Mouse (Mus musculus): ENCODE measurements around the gene Nfatc2. TPM values are rescaled to one million over a fixed set of nuclear protein-coding genes. Genes with fewer than 3 reads are reported as not detected.
A peak's percentile ranks its signal among the peaks of the same experiment; 100 is the strongest.

Gene Nfatc2
- polyA plus RNA-seq, 1 experiment from 2014 or later = 2.6 TPM

- H3K9me3 ChIP-seq (ENCODE audit: control insufficient read depth, low read length) = no peaks in the 10 kb centered on the region
- no peaks in the 10 kb centered on the region for H3K27me3 ChIP-seq (ENCODE audit: control insufficient read depth, insufficient read depth, low read length)
- H3K4me3 ChIP-seq (replicated peaks; ENCODE audit: low read depth, low read length) = no peak overlapping the region
- no peak overlapping the region for H3K27ac ChIP-seq (replicated peaks; ENCODE audit: low read depth, low read length)
- H3K4me1 ChIP-seq (ENCODE audit: control insufficient read depth, insufficient read depth, low read length) = no peaks in the 10 kb centered on the region
- ATAC-seq (ENCODE audit: low FRiP score, low TSS enrichment) = no peak
- no peaks in the 10 kb centered on the region for H3K36me3 ChIP-seq (ENCODE audit: control insufficient read depth, insufficient read depth, low read length)
- DNase-seq = no peak
- H3K9ac ChIP-seq (replicated peaks; ENCODE audit: low read length) = no peak overlapping the region
- no peak overlapping the region for H3K4me2 ChIP-seq (ENCODE audit: low read length)
- 82% methylated on average over 11 of the region's 11 CpGs for WGBS
Measured at GRCm38 (mm10) chr2:168488158-168488925, 113.1 kb downstream of the Nfatc2 start.

GRCm38 (mm10) chr2:168481121-168481520 lies 120.3 kb downstream of the Nfatc2 start:
- 86% methylated on average over 14 of the region's 14 CpGs for WGBS
- no peaks in the 10 kb centered on the region for H3K36me3 ChIP-seq (ENCODE audit: control insufficient read depth, insufficient read depth, low read length)
- no peaks in the 10 kb centered on the region for H3K27me3 ChIP-seq (ENCODE audit: control insufficient read depth, insufficient read depth, low read length)
- no peak for DNase-seq
- no peak overlapping the region for H3K9ac ChIP-seq (replicated peaks; ENCODE audit: low read length)
- H3K4me1 ChIP-seq (ENCODE audit: control insufficient read depth, insufficient read depth, low read length) = no peaks in the 10 kb centered on the region
- ATAC-seq (ENCODE audit: low FRiP score, low TSS enrichment) = no peak
- H3K4me2 ChIP-seq (ENCODE audit: low read length) = no peak overlapping the region
- H3K4me3 ChIP-seq (replicated peaks; ENCODE audit: low read depth, low read length) = no peak overlapping the region
- no peak overlapping the region for H3K27ac ChIP-seq (replicated peaks; ENCODE audit: low read depth, low read length)
- no peaks in the 10 kb centered on the region for H3K9me3 ChIP-seq (ENCODE audit: control insufficient read depth, low read length)

- H3K9me3 ChIP-seq (ENCODE audit: control insufficient read depth, low read length) = no peaks in the 10 kb centered on the region
- H3K4me2 ChIP-seq (ENCODE audit: low read length) = no peak overlapping the region
- no peaks in the 10 kb centered on the region for H3K4me1 ChIP-seq (ENCODE audit: control insufficient read depth, insufficient read depth, low read length)
- no peak overlapping the region for H3K9ac ChIP-seq (replicated peaks; ENCODE audit: low read length)
- no peak overlapping the region for H3K4me3 ChIP-seq (replicated peaks; ENCODE audit: low read depth, low read length)
- DNase-seq (peak; percentile 62), ATAC-seq (ENCODE audit: low FRiP score, low TSS enrichment) (no peak)
- 77% methylated on average over 6 of the region's 6 CpGs for WGBS
- H3K36me3 ChIP-seq (ENCODE audit: control insufficient read depth, insufficient read depth, low read length) = no peaks in the 10 kb centered on the region
- no peak overlapping the region for H3K27ac ChIP-seq (replicated peaks; ENCODE audit: low read depth, low read length)
- no peaks in the 10 kb centered on the region for H3K27me3 ChIP-seq (ENCODE audit: control insufficient read depth, insufficient read depth, low read length)
Measured at GRCm38 (mm10) chr2:168480692-168481091, 120.8 kb downstream of the Nfatc2 start.

- DNase-seq = peak; percentile 42
- no peak for ATAC-seq (ENCODE audit: low FRiP score, low TSS enrichment)
- H3K4me3 ChIP-seq (replicated peaks; ENCODE audit: low read depth, low read length) = no peak overlapping the region
- H3K27me3 ChIP-seq (ENCODE audit: control insufficient read depth, insufficient read depth, low read length) = no peaks in the 10 kb centered on the region
- no peaks in the 10 kb centered on the region for H3K4me1 ChIP-seq (ENCODE audit: control insufficient read depth, insufficient read depth, low read length)
- no peak overlapping the region for H3K9ac ChIP-seq (replicated peaks; ENCODE audit: low read length)
- H3K27ac ChIP-seq (replicated peaks; ENCODE audit: low read depth, low read length) = no peak overlapping the region
- H3K36me3 ChIP-seq (ENCODE audit: control insufficient read depth, insufficient read depth, low read length) = no peaks in the 10 kb centered on the region
- no peak overlapping the region for H3K4me2 ChIP-seq (ENCODE audit: low read length)
- H3K9me3 ChIP-seq (ENCODE audit: control insufficient read depth, low read length) = no peaks in the 10 kb centered on the region
- WGBS = 80% methylated on average over 15 of the region's 15 CpGs
Measured at GRCm38 (mm10) chr2:168479930-168480329, 121.5 kb downstream of the Nfatc2 start.

- H3K4me2 ChIP-seq (ENCODE audit: low read length) = no peak overlapping the region
- no peak for ATAC-seq (ENCODE audit: low FRiP score, low TSS enrichment)
Measured at GRCm38 (mm10) chr2:168478431-168478830, 123.0 kb downstream of the Nfatc2 start.

GRCm38 (mm10) chr2:168473496-168473895 lies 128.0 kb downstream of the Nfatc2 start:
- ATAC-seq (ENCODE audit: low FRiP score, low TSS enrichment) = no peak
- WGBS = 59% methylated on average over 9 of the region's 9 CpGs

More at GRCm38 (mm10) chr2:168478431-168478830, 123.0 kb downstream of the Nfatc2 start:
- Histone ChIP-seq H3K27me3 (ENCODE audit: control insufficient read depth, insufficient read depth, low read length) (no peaks in the 10 kb centered on the region), H3K9me3 (ENCODE audit: control insufficient read depth, low read length) (no peaks in the 10 kb centered on the region), H3K9ac (replicated peaks; ENCODE audit: low read length) (no peak overlapping the region), H3K4me3 (replicated peaks; ENCODE audit: low read depth, low read length) (no peak overlapping the region), H3K4me1 (ENCODE audit: control insufficient read depth, insufficient read depth, low read length) (0 out of 2 replicates have a peak, but pooled peaks cover under 1% of the 10 kb centered on the region), H3K36me3 (ENCODE audit: control insufficient read depth, insufficient read depth, low read length) (no peaks in the 10 kb centered on the region), H3K27ac (replicated peaks; ENCODE audit: low read depth, low read length) (no peak overlapping the region)
- no peak for DNase-seq
- WGBS = 76% methylated on average over 7 of the region's 7 CpGs

GRCm38 (mm10) chr2:168472899-168473298 lies 128.6 kb downstream of the Nfatc2 start:
- DNase-seq (peak; percentile 77), ATAC-seq (ENCODE audit: low FRiP score, low TSS enrichment) (no peak)
- H3K4me1 ChIP-seq (ENCODE audit: control insufficient read depth, insufficient read depth, low read length) = 0 out of 2 replicates have a peak, but pooled peaks cover 2% of the 10 kb centered on the region
- H3K9ac ChIP-seq (replicated peaks; ENCODE audit: low read length) = peak overlapping the region; percentile 37; the same call in 1 of the 2 replicates
- no peaks in the 10 kb centered on the region for H3K36me3 ChIP-seq (ENCODE audit: control insufficient read depth, insufficient read depth, low read length)
- H3K4me3 ChIP-seq (replicated peaks; ENCODE audit: low read depth, low read length) = peak overlapping the region; percentile 13; the same call in 1 of the 2 replicates
- no peaks in the 10 kb centered on the region for H3K27me3 ChIP-seq (ENCODE audit: control insufficient read depth, insufficient read depth, low read length)
- WGBS = 6% methylated on average over 16 of the region's 16 CpGs
- H3K9me3 ChIP-seq (ENCODE audit: control insufficient read depth, low read length) = no peaks in the 10 kb centered on the region
- peak overlapping the region; percentile 52 for H3K4me2 ChIP-seq (ENCODE audit: low read length)
- H3K27ac ChIP-seq (replicated peaks; ENCODE audit: low read depth, low read length) = no peak overlapping the region

More at GRCm38 (mm10) chr2:168473496-168473895, 128.0 kb downstream of the Nfatc2 start:
- 0 out of 2 replicates have a peak, but pooled peaks cover 2% of the 10 kb centered on the region for H3K4me1 ChIP-seq (ENCODE audit: control insufficient read depth, insufficient read depth, low read length)
- H3K4me3 ChIP-seq (replicated peaks; ENCODE audit: low read depth, low read length) = no peak overlapping the region
- no peaks in the 10 kb centered on the region for H3K36me3 ChIP-seq (ENCODE audit: control insufficient read depth, insufficient read depth, low read length)
- no peak for DNase-seq
- H3K27me3 ChIP-seq (ENCODE audit: control insufficient read depth, insufficient read depth, low read length) = no peaks in the 10 kb centered on the region
- H3K9me3 ChIP-seq (ENCODE audit: control insufficient read depth, low read length) = no peaks in the 10 kb centered on the region
- H3K4me2 ChIP-seq (ENCODE audit: low read length) = no peak overlapping the region
- H3K9ac ChIP-seq (replicated peaks; ENCODE audit: low read length) = no peak overlapping the region
- no peak overlapping the region for H3K27ac ChIP-seq (replicated peaks; ENCODE audit: low read depth, low read length)

GRCm38 (mm10) chr2:168469032-168469431 lies 132.4 kb downstream of the Nfatc2 start:
- peak; percentile 83 for DNase-seq
- Histone ChIP-seq H3K4me2 (ENCODE audit: low read length) (no peak overlapping the region), H3K9ac (replicated peaks; ENCODE audit: low read length) (no peak overlapping the region), H3K27me3 (ENCODE audit: control insufficient read depth, insufficient read depth, low read length) (no peaks in the 10 kb centered on the region), H3K4me3 (replicated peaks; ENCODE audit: low read depth, low read length) (no peak overlapping the region), H3K4me1 (ENCODE audit: control insufficient read depth, insufficient read depth, low read length) (0 out of 2 replicates have a peak, but pooled peaks cover 2% of the 10 kb centered on the region), H3K9me3 (ENCODE audit: control insufficient read depth, low read length) (no peaks in the 10 kb centered on the region), H3K27ac (replicated peaks; ENCODE audit: low read depth, low read length) (no peak overlapping the region), H3K36me3 (ENCODE audit: control insufficient read depth, insufficient read depth, low read length) (no peaks in the 10 kb centered on the region)
- 19% methylated on average over 4 of the region's 4 CpGs for WGBS
- ATAC-seq (ENCODE audit: low FRiP score, low TSS enrichment) = no peak

- no peak overlapping the region for H3K27ac ChIP-seq (replicated peaks; ENCODE audit: low read depth, low read length)
- H3K4me2 ChIP-seq (ENCODE audit: low read length) = no peak overlapping the region
- WGBS = 84% methylated on average over 5 of the region's 5 CpGs
- H3K4me3 ChIP-seq (replicated peaks; ENCODE audit: low read depth, low read length) = no peak overlapping the region
- H3K9me3 ChIP-seq (ENCODE audit: control insufficient read depth, low read length) = no peaks in the 10 kb centered on the region
- DNase-seq = no peak
- no peak overlapping the region for H3K9ac ChIP-seq (replicated peaks; ENCODE audit: low read length)
- no peaks in the 10 kb centered on the region for H3K36me3 ChIP-seq (ENCODE audit: control insufficient read depth, insufficient read depth, low read length)
- ATAC-seq (ENCODE audit: low FRiP score, low TSS enrichment) = no peak
- no peaks in the 10 kb centered on the region for H3K27me3 ChIP-seq (ENCODE audit: control insufficient read depth, insufficient read depth, low read length)
- no peaks in the 10 kb centered on the region for H3K4me1 ChIP-seq (ENCODE audit: control insufficient read depth, insufficient read depth, low read length)
Measured at GRCm38 (mm10) chr2:168467166-168467565, 134.3 kb downstream of the Nfatc2 start.

Data from midbrain, embryonic 14.5 days (tissue).